Mouse (Mus musculus) heart, embryonic 12.5 days (tissue): ENCODE data around the gene 1700006A11Rik. TPM values are rescaled to one million over a fixed set of nuclear protein-coding genes. Genes with fewer than 3 reads are reported as not detected.
"Not testable (repeated sequence)": the region's sequence is repeated elsewhere in the genome, so short reads cannot be mapped to it uniquely, and the experiment has no call there.

Source experiments
- ATAC-seq: fragments of 200-750 bp; cut with Nextera tagmentation; 2 replicates; pipeline ENCODE4 v1.8.0; 2017; ENCODE audit warnings: moderate TSS enrichment, moderate library complexity; ENCODE audit not compliant: insufficient number of reproducible peaks, low FRiP score
- H3K27ac ChIP-seq: fragments of 300-500 bp; sonication (generic); 2 replicates; pipeline ENCODE4 v1.5.1; 2016; ENCODE audit warnings: mild to moderate bottlenecking, moderate library complexity; ENCODE audit not compliant: poor library complexity, severe bottlenecking
- H3K27me3 ChIP-seq: fragments of 300-500 bp; sonication (generic); replicated peaks from 2 replicates; pipeline ENCODE4 v1.6.1; 2016; ENCODE audit warnings: mild to moderate bottlenecking, moderate library complexity
- H3K36me3 ChIP-seq: fragments of 300-500 bp; sonication (generic); 2 replicates; pipeline ENCODE4 v1.6.1; 2016; ENCODE audit warnings: mild to moderate bottlenecking, moderate library complexity
- H3K4me1 ChIP-seq: fragments of 300-500 bp; sonication (generic); replicated peaks from 2 replicates; pipeline ENCODE4 v1.6.1; 2016; ENCODE audit warnings: mild to moderate bottlenecking
- H3K4me2 ChIP-seq: fragments of 300-500 bp; sonication (generic); 2 replicates; pipeline ENCODE4 v1.6.1; 2016; ENCODE audit warnings: mild to moderate bottlenecking, moderate library complexity
- H3K4me3 ChIP-seq: fragments of 300-500 bp; sonication (generic); 2 replicates; pipeline ENCODE4 v1.5.1; 2016; ENCODE audit warnings: mild to moderate bottlenecking
- H3K9ac ChIP-seq: fragments of 300-500 bp; sonication (generic); 2 replicates; pipeline ENCODE4 v1.6.1; 2016; ENCODE audit warnings: mild to moderate bottlenecking, moderate library complexity
- H3K9me3 ChIP-seq: fragments of 300-500 bp; sonication (generic); replicated peaks from 2 replicates; pipeline ENCODE4 v1.6.1; 2016; ENCODE audit warnings: mild to moderate bottlenecking, moderate library complexity
- WGBS: fragments of 180-500 bp; shearing (Covaris S2); methylation state at CpG from one replicate; pipeline ENCODE4 v1.1.7; 2016; 5-methylcytosine and 5-hydroxymethylcytosine counted together
- polyA plus RNA-seq: library from polyadenylated mRNA; unstranded; fragments of >200 nt; fragmentation: Nextera tagmentation; extraction: Ambion mirVana; gene quantifications from 2 replicates; pipeline ENCODE4 v1.2.1, GENCODE M21; 2016

The 1700006A11Rik gene
- not detected in 2 replicates for polyA plus RNA-seq

DNA sequence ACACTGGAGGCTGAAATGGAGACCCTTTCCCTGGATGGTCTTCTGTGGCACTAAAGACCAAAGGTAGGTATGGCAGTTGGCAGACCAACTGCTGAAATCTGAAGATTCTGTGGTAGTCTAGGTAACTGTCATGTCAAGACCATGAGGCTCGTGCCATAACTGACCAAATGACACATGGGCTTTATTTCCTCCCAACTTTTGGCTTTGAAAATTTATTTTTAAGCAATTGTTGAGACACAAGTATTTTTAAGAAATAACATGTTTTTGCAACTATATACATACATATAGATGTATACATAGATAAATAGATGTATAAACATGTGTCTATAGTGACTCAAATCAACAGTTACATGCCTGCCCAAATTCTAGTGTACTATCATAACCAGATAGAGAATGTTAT is at the start of gene 1700006A11Rik:
Gene 1700006A11Rik, minus strand, starts transcription at position 101 of the 400 bp plus-strand sequence.
- Histone ChIP-seq H3K4me2 (no peak within 1 kb of the TSS), H3K9me3 (no peaks in the 10 kb centered on the region), H3K36me3 (no peaks in the 10 kb centered on the region), H3K4me1 (no peaks in the 10 kb centered on the region), H3K9ac (no peak within 1 kb of the TSS), H3K4me3 (no peak within 1 kb of the TSS), H3K27ac (no peak within 1 kb of the TSS), H3K27me3 (no peaks in the 10 kb centered on the region)
- ATAC-seq, result no peak
- 77% methylated on average over 1 of the region's 1 CpGs for WGBS

DNA sequence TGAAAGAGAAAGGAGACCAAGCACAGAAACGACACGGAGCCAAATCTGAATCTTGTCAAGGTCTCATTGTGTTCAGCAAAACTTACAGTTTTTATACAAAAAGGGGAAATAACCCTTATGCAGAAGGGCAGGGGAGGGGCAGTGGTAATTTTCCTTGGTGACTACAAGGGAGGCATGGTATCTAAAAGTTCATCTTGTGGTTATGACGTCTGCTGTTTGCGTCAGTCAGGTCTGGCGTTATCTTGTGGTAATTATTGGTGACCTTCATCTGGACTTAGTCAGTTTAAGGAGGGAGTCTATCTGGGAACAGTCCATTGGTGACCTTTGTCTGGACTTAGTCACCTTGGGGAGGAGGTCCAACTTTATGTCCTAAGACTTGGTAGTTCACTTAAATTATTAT is 48.5 kb upstream of the 1700006A11Rik start:
- H3K36me3 ChIP-seq, ATAC-seq, H3K4me1 ChIP-seq, H3K4me2 ChIP-seq, H3K27me3 ChIP-seq, H3K4me3 ChIP-seq, H3K9ac ChIP-seq, H3K27ac ChIP-seq, H3K9me3 ChIP-seq: not testable (repeated sequence)
- WGBS, result 78% methylated on average over 5 of the region's 5 CpGs

DNA sequence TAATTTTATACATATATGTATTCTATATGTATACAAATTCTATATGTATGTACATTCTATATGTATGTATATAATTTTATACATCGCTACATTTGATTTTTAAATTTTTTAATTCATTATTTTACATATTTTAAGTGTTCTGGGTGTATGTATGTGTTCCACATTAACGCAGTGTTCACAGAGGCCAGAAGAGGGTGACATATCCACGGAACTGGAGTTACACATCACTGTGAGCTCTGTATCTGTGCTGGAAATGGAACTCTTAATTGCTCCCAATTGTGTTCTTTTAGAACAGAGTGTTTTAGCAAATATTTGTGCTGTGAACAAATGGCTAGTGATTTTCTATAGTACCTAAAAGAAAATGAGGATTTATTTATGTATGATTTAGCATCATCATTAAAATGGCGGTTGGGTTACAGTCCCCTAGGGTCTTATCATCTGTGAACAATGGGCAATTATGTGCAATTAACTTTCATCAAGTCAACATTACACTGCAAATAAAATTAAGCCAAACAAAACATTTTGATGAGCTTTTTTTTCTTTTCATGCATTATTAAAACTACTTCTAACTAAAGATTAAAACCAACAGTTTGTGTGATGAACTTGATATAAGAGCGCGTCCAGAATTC is 40.4 kb upstream of the 1700006A11Rik start:
- Histone ChIP-seq H3K4me2 (no peak overlapping the region), H3K27ac (no peak overlapping the region), H3K4me3 (no peak overlapping the region), H3K9me3 (no peaks in the 10 kb centered on the region), H3K27me3 (no peaks in the 10 kb centered on the region), H3K4me1 (no peaks in the 10 kb centered on the region), H3K9ac (no peak overlapping the region), H3K36me3 (no peaks in the 10 kb centered on the region)
- WGBS, result 80% methylated on average over 6 of the region's 6 CpGs
- no peak for ATAC-seq

DNA sequence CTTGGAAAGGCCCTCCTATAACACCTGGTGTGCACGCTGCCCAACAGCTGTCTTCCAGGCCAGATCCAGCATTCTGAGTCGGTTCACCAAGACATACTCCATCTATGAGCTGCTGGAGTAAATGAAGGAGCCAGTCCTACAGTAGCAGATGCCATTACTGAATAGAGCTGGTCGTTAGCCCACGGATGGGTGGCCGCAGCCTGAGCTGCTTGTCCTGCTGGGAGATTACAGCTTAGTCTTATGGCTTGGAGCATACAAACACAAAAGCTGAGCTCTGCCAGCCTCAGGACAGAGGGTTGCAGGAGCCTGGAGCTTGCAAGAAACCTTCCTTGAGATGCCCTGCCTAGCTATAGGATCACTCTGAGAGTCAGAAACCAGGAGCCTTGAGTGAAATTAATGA is 33.6 kb downstream of the 1700006A11Rik start:
- H3K27ac ChIP-seq, result no peak overlapping the region
- ATAC-seq, result no peak
- H3K4me3 ChIP-seq, result no peak overlapping the region
- H3K9me3 ChIP-seq, result 0 out of 2 replicates have a peak, but pooled peaks cover 3% of the 10 kb centered on the region
- no peaks in the 10 kb centered on the region for H3K4me1 ChIP-seq
- H3K4me2 ChIP-seq, result no peak overlapping the region
- no peak overlapping the region for H3K9ac ChIP-seq
- H3K36me3 ChIP-seq, result no peaks in the 10 kb centered on the region
- H3K27me3 ChIP-seq, result no peaks in the 10 kb centered on the region
- 63% methylated on average over 5 of the region's 5 CpGs for WGBS

DNA sequence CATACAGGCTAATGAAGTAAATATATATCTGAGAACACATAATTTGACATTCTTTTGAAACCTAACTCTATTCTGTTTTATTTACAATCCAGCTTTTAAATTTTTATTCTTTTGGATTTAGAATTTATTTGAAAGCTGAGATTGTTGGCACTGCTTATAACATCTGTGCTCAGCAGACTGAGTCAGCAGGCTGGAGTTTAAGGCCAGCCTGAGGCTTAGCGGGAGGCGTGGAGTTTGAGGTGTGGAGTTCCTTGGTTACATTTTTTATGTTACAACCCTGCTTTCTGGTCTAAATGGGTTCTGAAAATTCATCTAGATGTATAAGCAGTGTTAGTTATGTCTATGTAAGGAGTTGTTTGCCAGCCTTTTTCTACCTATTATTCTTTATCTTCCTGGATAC is 35.7 kb downstream of the 1700006A11Rik start:
- Histone ChIP-seq H3K9me3 (0 out of 2 replicates have a peak, but pooled peaks cover 3% of the 10 kb centered on the region), H3K4me3 (no peak overlapping the region), H3K4me1 (no peaks in the 10 kb centered on the region), H3K36me3 (no peaks in the 10 kb centered on the region), H3K27ac (no peak overlapping the region), H3K27me3 (no peaks in the 10 kb centered on the region), H3K4me2 (no peak overlapping the region), H3K9ac (no peak overlapping the region)
- 85% methylated on average over 2 of the region's 2 CpGs for WGBS
- no peak for ATAC-seq

DNA sequence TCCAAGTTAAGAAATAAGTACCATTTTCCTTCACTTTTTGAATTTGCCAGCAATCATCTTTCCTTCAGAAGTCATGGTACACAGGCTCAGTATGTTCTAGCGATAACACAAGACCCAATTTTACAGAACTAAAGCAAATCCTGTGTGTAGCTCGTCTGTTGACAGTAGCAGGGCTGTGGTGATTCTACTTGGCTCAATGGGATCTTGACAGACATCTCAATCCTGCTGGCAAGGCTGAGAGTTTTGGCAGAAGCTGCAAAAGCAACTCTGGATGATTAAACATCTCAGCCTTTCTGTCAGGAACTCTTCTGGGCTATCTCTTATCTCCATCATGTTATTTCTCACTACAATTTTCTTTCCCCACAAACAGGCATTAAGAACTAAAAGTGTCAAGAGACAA is 36.2 kb downstream of the 1700006A11Rik start:
- Histone ChIP-seq H3K27ac (no peak overlapping the region), H3K4me1 (no peaks in the 10 kb centered on the region), H3K4me3 (no peak overlapping the region), H3K4me2 (no peak overlapping the region), H3K9ac (no peak overlapping the region), H3K27me3 (no peaks in the 10 kb centered on the region), H3K9me3 (0 out of 2 replicates have a peak, but pooled peaks cover 3% of the 10 kb centered on the region), H3K36me3 (no peaks in the 10 kb centered on the region)
- WGBS, result 54% methylated on average over 2 of the region's 2 CpGs
- no peak for ATAC-seq

DNA sequence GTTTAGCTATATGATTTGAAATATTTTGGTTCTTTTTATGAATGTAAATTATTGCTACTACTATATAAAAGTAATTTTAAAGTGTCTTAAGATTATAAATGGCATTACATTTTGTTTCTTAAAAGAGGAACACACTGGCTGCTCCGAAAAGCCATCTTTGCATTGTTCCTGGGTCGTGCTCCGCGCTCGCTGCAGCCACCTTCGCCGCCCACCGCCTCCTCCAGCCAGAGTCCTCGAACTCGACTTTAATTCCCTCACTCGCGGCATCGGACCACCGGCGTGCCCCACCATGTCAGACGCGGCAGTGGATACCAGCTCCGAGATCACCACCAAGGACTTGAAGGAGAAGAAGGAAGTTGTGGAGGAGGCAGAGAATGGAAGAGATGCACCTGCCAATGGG is 40.5 kb downstream of the 1700006A11Rik start:
- H3K4me3 ChIP-seq, H3K36me3 ChIP-seq, H3K4me2 ChIP-seq, H3K9ac ChIP-seq, ATAC-seq, H3K9me3 ChIP-seq, H3K4me1 ChIP-seq, H3K27ac ChIP-seq, H3K27me3 ChIP-seq: not testable (repeated sequence)
- 71% methylated on average over 18 of the region's 18 CpGs for WGBS

DNA sequence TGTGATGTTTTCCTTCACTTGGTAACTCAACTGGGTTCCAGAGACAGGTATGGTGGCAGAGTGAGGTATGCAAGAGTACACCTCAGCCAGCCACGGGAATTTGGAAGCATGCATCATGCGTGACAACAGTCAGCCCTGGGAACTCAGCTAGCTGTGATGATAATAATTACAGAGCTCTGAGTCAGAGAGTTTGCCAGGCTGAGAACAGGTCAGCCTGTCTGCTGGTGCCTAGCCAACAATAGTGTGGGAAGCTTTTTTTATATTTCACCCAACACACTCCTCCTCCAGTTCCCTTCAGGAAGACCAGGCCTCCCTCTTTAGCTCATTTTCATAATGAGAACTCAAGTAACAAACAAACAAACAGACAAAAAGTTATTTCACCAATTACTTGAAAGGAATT is 53.8 kb downstream of the 1700006A11Rik start:
- no peak for ATAC-seq
- H3K4me3 ChIP-seq, result no peak overlapping the region
- no peaks in the 10 kb centered on the region for H3K4me1 ChIP-seq
- WGBS, result 78% methylated on average over 2 of the region's 2 CpGs
- no peaks in the 10 kb centered on the region for H3K27me3 ChIP-seq
- no peak overlapping the region for H3K27ac ChIP-seq
- no peak overlapping the region for H3K9ac ChIP-seq
- no peaks in the 10 kb centered on the region for H3K9me3 ChIP-seq
- H3K36me3 ChIP-seq, result no peaks in the 10 kb centered on the region
- no peak overlapping the region for H3K4me2 ChIP-seq

DNA sequence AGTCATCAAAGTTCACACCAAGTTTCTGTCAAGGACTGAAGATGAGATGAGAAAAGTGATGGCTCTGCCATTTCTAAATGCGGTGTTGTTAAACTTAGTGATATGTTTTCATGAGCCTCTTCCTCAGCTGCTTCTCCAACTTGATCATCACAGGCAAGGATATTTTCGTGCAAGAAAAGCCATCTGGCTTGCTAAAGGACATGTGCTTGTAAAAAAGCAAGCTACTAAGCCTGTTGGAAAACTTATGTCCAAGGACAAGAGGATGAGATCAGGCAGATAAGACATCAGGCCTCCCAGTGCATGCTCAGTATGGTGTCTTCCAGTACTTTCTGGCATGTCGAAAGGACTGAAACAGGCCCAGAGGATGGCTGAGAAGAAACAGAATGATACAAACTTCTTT is 68.3 kb downstream of the 1700006A11Rik start:
- Histone ChIP-seq H3K4me1 (no peaks in the 10 kb centered on the region), H3K36me3 (no peaks in the 10 kb centered on the region), H3K4me3 (no peak overlapping the region), H3K4me2 (no peak overlapping the region), H3K9me3 (no peaks in the 10 kb centered on the region), H3K27me3 (no peaks in the 10 kb centered on the region), H3K9ac (no peak overlapping the region), H3K27ac (no peak overlapping the region)
- ATAC-seq, result no peak
- WGBS, result 77% methylated on average over 3 of the region's 3 CpGs

Other genes starting within 250 kb of the 1700006A11Rik start
- gene Tram1l1, start 105.2 kb downstream of the 1700006A11Rik start, polyA plus RNA-seq, result 4.6 and 4.8 TPM in 2 replicates
- not detected in 2 replicates for gene 1700003H04Rik, start 155.1 kb upstream of the 1700006A11Rik start, polyA plus RNA-seq